Mouse (Mus musculus): ENCODE measurements around the gene Tmem94.
"Not testable (repeated sequence)": the region's sequence is repeated elsewhere in the genome, so short reads cannot be mapped to it uniquely, and the experiment has no call there.

Gene Tmem94

GRCm38 (mm10) chr11:115765103-115765606, at the start of gene Tmem94:
Tmem94 (plus strand) TSS chr11:115765433.
- DNase-seq (ENCODE audit: low spot score) = peak; percentile 94

GRCm38 (mm10) chr11:115716410-115717338, 48.6 kb upstream of the Tmem94 start:
- no peak for DNase-seq (ENCODE audit: low spot score)

GRCm38 (mm10) chr11:115717660-115718390, 47.4 kb upstream of the Tmem94 start:
- DNase-seq (ENCODE audit: low spot score) = no peak

GRCm38 (mm10) chr11:115722638-115723037, 42.6 kb upstream of the Tmem94 start:
- DNase-seq (ENCODE audit: low spot score) = peak; percentile 74

GRCm38 (mm10) chr11:115723231-115723630, 42.0 kb upstream of the Tmem94 start:
- DNase-seq (ENCODE audit: low spot score) = no peak

- DNase-seq (ENCODE audit: low spot score) = peak; percentile 44
Observed at GRCm38 (mm10) chr11:115734041-115734686, 31.1 kb upstream of the Tmem94 start.

- no peak for DNase-seq (ENCODE audit: low spot score)
Observed at GRCm38 (mm10) chr11:115737608-115738208, 27.5 kb upstream of the Tmem94 start.

- DNase-seq (ENCODE audit: low spot score) = no peak
Observed at GRCm38 (mm10) chr11:115738275-115738885, 26.9 kb upstream of the Tmem94 start.

- DNase-seq (ENCODE audit: low spot score) = no peak
Observed at GRCm38 (mm10) chr11:115741070-115741469, 24.2 kb upstream of the Tmem94 start.

- no peak for DNase-seq (ENCODE audit: low spot score)
Observed at GRCm38 (mm10) chr11:115742926-115743325, 22.3 kb upstream of the Tmem94 start.

- no peak for DNase-seq (ENCODE audit: low spot score)
Observed at GRCm38 (mm10) chr11:115744385-115744784, 20.8 kb upstream of the Tmem94 start.

GRCm38 (mm10) chr11:115746109-115746508, 19.1 kb upstream of the Tmem94 start:
- no peak for DNase-seq (ENCODE audit: low spot score)

- no peak for DNase-seq (ENCODE audit: low spot score)
Observed at GRCm38 (mm10) chr11:115746762-115747161, 18.5 kb upstream of the Tmem94 start.

- no peak for DNase-seq (ENCODE audit: low spot score)
Observed at GRCm38 (mm10) chr11:115747351-115747750, 17.9 kb upstream of the Tmem94 start.

GRCm38 (mm10) chr11:115749834-115750233, 15.4 kb upstream of the Tmem94 start:
- DNase-seq (ENCODE audit: low spot score) = no peak

- no peak for DNase-seq (ENCODE audit: low spot score)
Observed at GRCm38 (mm10) chr11:115751725-115752124, 13.5 kb upstream of the Tmem94 start.

- DNase-seq (ENCODE audit: low spot score) = no peak
Observed at GRCm38 (mm10) chr11:115752653-115753052, 12.6 kb upstream of the Tmem94 start.

- DNase-seq (ENCODE audit: low spot score) = no peak
Observed at GRCm38 (mm10) chr11:115753485-115753884, 11.7 kb upstream of the Tmem94 start.

- DNase-seq (ENCODE audit: low spot score) = not testable (repeated sequence)
Observed at GRCm38 (mm10) chr11:115762176-115762575, 3.1 kb upstream of the Tmem94 start.

- no peak for DNase-seq (ENCODE audit: low spot score)
Observed at GRCm38 (mm10) chr11:115764698-115765097, 535 bp upstream of the Tmem94 start.

- no peak for DNase-seq (ENCODE audit: low spot score)
Observed at GRCm38 (mm10) chr11:115765607-115766141, 441 bp downstream of the Tmem94 start.

Measured in ovary, adult 18-20 months (tissue).